Mouse (Mus musculus) hindbrain, embryonic 14.5 days (tissue): ENCODE measurements around the gene Lamc3. TPM values are rescaled to one million over a fixed set of nuclear protein-coding genes. Genes with fewer than 3 reads are reported as not detected.

Experiments
- ATAC-seq: fragments of 200-750 bp; cut with Nextera tagmentation; 2 replicates; pipeline ENCODE4 v1.8.0; 2017; ENCODE audit warnings: moderate number of reproducible peaks, mild to moderate bottlenecking, moderate TSS enrichment, moderate library complexity; ENCODE audit not compliant: low FRiP score
- DNase-seq: peaks from one replicate; pipeline ENCODE4 v3.0.0-alpha.2; 2015; ENCODE audit warnings: low spot score
- H3K27ac ChIP-seq: fragments of 300-500 bp; sonication (generic); 2 replicates; pipeline ENCODE4 v1.5.1; 2014; ENCODE audit warnings: mild to moderate bottlenecking, moderate library complexity
- H3K27me3 ChIP-seq: fragments of 300-500 bp; sonication (generic); 2 replicates; pipeline ENCODE4 v1.6.1; 2014; ENCODE audit warnings: mild to moderate bottlenecking, low read length, mixed read lengths; ENCODE audit not compliant: control insufficient read depth, insufficient read depth
- H3K36me3 ChIP-seq: fragments of 300-500 bp; sonication (generic); replicated peaks from 2 replicates; pipeline ENCODE4 v1.6.1; 2014; ENCODE audit not compliant: control insufficient read depth, insufficient read depth
- H3K4me1 ChIP-seq: fragments of 300-500 bp; sonication (generic); replicated peaks from 2 replicates; pipeline ENCODE4 v1.6.1; 2014; ENCODE audit warnings: antibody characterized with exemption, low read length, mixed read lengths; ENCODE audit not compliant: control insufficient read depth, insufficient read depth
- H3K4me2 ChIP-seq: fragments of 300-500 bp; sonication (generic); replicated peaks from 2 replicates; pipeline ENCODE4 v1.6.1; 2014; ENCODE audit warnings: mild to moderate bottlenecking, moderate library complexity
- H3K4me3 ChIP-seq: fragments of 300-500 bp; sonication (generic); replicated peaks from 2 replicates; pipeline ENCODE4 v1.5.1; 2014; ENCODE audit warnings: mild to moderate bottlenecking, low read length
- H3K9ac ChIP-seq: fragments of 300-500 bp; sonication (generic); 2 replicates; pipeline ENCODE4 v1.6.1; 2014
- H3K9me3 ChIP-seq: fragments of 300-500 bp; sonication (generic); 2 replicates; pipeline ENCODE4 v1.6.1; 2016; ENCODE audit warnings: low read length; ENCODE audit not compliant: control insufficient read depth
- WGBS: fragments of 180-500 bp; shearing (Covaris S2); extraction: QIAGEN DNeasy Blood & Tissue Kit; methylation state at CpG from one replicate; pipeline ENCODE4 v1.1.7; 2014; 5-methylcytosine and 5-hydroxymethylcytosine counted together
- polyA plus RNA-seq: library from polyadenylated mRNA; unstranded; fragments of >200 nt; fragmentation: Nextera tagmentation; extraction: Ambion mirVana; gene quantifications from 2 replicates; pipeline ENCODE4 v1.2.1, GENCODE M21; 2014

Lamc3 gene
- polyA plus RNA-seq, 1 experiment from 2014 or later: 6.1 TPM

GRCm38 (mm10) chr2:31996060-31996459 lies 109.0 kb downstream of the Lamc3 start:
- WGBS: 97% methylated on average over 13 of the region's 13 CpGs
- H3K27ac ChIP-seq: no peak overlapping the region
- H3K9me3 ChIP-seq: no peaks in the 10 kb centered on the region
- DNase-seq: no peak
- no peak overlapping the region for H3K4me3 ChIP-seq
- ATAC-seq: no peak
- no peak overlapping the region for H3K4me2 ChIP-seq
- no peaks in the 10 kb centered on the region for H3K4me1 ChIP-seq
- no peak overlapping the region for H3K9ac ChIP-seq
- no peaks in the 10 kb centered on the region for H3K27me3 ChIP-seq
- peaks cover 99% of the 10 kb centered on the region for H3K36me3 ChIP-seq

Other genes with a start within 250 kb of the Lamc3 start
- gene Prdm12, start 247.3 kb upstream of the Lamc3 start, polyA plus RNA-seq: 0.50 and 0.89 TPM in 2 replicates
- gene Exosc2, start 216.6 kb upstream of the Lamc3 start, polyA plus RNA-seq: 29.5 and 33.1 TPM in 2 replicates
- gene Abl1, start 198.9 kb upstream of the Lamc3 start, polyA plus RNA-seq: 19.7 and 20.9 TPM in 2 replicates
- not detected in 2 replicates for gene Qrfp, start 76.7 kb upstream of the Lamc3 start, polyA plus RNA-seq
- gene Fibcd1, start 41.3 kb upstream of the Lamc3 start, polyA plus RNA-seq: 5.0 and 5.6 TPM in 2 replicates
- gene Aif1l, start 62.8 kb downstream of the Lamc3 start, polyA plus RNA-seq: 22.8 and 28.4 TPM in 2 replicates
- gene Nup214, start 87.1 kb downstream of the Lamc3 start, polyA plus RNA-seq: 46.7 and 53.5 TPM in 2 replicates
- 0.52 and 0.56 TPM in 2 replicates for gene Fam78a, start 197.6 kb downstream of the Lamc3 start, polyA plus RNA-seq
- gene Plpp7, start 208.2 kb downstream of the Lamc3 start, polyA plus RNA-seq: 22.4 and 27.5 TPM in 2 replicates